Mouse (Mus musculus): ENCODE data around the gene Stt3b. TPM values are rescaled to one million over a fixed set of nuclear protein-coding genes. Genes with fewer than 3 reads are reported as not detected.

The Stt3b gene
- total RNA-seq, 2 experiments from 2014 or later: 54.8 to 75.4 TPM

DNA sequence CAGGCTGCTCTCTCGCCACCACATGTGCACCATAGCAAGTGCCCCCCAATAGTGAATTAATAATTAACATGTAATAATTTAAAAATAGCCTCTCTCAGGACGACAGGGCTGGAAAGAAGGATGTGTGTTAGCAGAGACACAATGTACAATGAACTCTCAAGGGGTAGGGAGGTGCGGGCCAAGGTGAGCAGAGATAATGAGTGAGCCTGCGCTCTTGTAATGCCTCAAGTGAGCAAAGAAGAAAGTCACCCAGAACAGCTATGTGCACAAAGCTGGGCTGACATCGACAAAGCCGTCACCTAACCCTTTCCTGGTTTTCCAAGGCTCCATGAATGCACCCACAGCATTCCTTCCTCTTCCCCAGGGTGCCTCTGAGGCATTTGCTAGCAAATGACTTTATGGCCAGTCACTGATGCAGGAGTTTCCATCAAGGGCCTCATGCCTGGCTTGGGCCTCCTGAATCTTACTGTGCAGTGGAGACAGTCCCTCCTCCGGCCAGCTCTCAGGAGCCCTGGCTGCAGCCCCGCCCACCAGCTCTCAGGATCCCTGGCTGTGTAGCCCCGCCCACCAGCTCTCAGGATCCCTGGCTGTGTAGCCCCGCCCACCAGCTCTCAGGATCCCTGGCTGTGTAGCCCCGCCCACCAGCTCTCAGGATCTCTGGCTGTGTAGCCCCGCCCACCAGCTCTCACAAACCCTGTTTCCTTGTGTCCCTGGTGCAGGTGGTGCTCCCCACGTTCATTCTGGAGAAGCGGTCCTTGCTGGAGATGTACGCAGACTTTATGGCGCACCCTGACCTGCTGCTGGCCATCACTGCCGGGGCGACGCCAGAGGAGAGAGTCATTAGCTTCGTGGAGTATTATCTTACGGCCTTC is 94.2 kb downstream of the Stt3b start:
- no peak for ATAC-seq (ENCODE audit: poor library complexity, severe bottlenecking)

DNA sequence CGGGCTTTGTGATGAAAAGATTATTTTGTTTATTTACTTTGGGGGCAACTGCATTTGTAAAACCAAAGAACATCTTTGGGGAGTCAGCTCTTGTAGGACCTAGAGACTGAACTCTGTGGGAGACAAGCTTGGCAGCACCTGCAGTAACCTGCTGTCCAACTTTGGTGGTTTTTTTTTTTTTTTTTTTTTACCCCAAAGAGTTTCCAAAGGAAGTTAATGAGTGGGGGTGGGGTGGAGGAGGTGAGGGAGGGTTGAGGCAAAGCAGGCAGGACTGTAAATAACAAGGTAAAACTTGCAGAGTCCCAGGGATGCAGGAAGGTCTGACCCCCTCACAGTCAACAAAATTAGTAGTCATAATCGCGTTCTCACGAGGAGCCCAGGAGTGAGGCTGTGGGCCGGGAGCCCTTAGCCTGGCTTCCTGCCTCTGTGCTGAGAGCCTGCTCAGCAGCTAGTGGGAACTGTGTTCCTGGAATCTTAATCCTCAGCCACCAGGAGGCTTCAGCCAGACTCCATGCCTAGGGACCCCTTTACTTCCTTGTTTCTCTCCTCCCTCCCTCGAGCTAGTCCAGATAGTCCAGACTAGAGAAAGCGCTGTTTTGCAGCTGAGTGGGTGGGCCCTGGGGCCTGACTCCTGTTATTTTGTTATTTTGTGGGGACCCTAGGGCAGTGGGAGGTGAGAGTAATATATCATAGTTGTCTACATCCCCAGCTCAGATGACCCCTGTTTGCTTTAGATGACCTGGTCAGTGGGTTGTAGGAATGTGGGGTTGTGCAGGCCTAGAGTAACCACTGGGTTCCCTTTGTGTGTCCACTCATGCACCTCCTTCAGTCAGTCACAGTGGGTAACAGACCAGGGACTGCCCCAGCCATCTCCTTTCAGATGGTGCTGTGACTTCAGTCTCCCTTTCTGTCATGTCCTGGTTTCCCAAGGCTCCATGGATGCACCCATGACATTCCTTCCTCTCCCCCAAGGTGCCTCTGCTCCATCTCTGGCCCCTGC is 95.3 kb downstream of the Stt3b start:
- no peak for ATAC-seq (ENCODE audit: poor library complexity, severe bottlenecking)

DNA sequence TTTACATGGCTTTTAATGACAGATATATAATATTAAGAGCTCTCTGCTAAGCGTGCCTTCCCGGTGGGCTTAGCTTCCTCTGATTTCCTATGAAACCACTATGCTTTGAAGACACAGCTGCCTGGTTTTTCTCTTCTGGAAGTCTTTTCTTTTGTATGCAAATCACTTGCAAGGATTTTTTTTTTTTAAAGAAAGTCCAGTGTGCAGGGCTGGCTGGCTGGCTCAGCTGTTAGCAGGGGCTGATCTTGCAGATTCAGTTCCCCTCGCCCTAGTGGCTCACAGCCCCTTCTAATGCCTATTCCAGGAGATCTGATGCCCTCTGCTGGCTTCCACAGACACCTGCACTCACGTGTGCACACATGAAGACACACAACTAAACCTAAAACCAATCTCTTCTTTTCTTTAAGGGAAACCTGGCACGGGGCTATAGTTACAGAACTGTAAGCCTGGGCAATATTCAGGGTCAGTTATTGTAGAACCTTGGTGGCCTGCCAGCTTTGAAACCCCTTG is 96.4 kb downstream of the Stt3b start:
- ATAC-seq (ENCODE audit: poor library complexity, severe bottlenecking): no peak

DNA sequence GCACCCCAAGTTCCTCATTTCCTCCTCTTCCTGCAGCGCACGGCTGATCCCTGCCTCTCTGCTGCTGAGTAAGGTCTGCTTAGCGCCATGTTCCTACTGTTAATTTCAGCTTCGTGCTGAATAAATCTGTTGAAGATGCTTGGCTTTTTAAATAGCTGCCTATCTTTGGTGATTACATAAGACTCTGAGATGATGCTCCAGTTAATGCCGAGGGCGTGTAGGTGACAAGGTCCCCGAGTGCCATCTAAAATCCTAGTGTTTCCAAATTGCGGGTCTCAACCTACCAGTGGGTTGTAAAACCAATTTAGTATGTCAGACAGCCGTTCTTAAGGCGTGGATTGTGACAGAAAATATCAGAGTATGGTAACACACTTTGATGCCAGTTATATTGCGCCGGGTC is 99.7 kb downstream of the Stt3b start:
- no peak for ATAC-seq (ENCODE audit: poor library complexity, severe bottlenecking)

DNA sequence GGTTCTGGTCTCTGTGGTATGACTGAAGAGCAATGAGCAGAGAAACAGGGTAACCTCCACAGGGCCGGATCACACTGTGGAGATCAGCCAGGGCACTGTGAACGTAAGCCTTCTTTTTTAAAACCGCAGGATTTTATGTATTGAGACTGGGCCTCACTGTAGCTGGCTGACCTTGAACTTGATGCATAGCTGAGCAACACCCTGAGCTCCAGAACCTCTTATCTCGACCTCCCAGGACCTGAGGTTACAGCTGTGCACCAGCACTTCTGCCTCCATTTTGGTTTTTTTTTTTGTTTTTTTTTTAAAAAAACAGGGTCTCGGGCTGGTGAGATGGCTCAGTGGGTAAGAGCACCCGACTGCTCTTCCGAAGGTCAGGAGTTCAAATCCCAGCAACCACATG is 100.5 kb downstream of the Stt3b start:
- no peak for ATAC-seq (ENCODE audit: poor library complexity, severe bottlenecking)

DNA sequence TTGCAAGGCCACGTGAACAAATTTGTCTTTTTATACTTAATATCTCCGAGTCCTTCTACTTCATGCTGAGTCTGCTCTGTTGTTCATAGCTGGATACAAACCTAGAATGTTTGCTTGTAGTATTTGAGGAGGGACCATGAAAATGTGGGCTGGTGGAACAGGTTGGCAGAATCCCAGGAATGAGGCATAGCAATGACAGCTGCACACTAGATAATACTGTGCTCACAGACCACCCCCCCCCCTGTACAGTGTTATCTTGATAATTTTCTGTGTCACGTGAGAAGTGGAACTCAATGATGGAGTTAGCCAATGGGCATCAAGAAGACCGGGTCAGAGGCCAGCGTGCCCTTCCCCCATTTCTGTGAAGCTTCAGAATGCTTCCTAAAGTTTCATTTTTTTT is 104.0 kb downstream of the Stt3b start:
- no peak for ATAC-seq (ENCODE audit: poor library complexity, severe bottlenecking)

DNA sequence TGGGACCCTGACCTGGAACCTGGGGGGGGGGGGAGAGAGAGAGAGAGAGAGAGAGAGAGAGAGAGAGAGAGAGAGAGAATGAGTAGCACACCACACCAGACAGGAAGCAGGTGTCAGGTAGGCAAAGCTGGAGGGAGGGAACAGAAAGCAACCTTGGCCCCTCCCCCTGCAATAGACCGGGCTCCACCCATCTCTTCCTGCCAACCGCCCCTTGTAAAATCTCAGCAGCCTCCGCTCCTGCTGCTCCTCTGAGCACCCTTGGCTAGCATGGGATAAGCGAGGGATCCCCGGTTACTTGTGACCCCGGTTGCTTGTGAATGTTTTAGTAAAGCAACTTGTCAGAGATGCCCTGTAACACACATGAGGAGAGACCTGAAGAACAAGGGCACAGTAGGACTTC is 104.7 kb downstream of the Stt3b start:
- ATAC-seq (ENCODE audit: poor library complexity, severe bottlenecking): 0 out of 2 replicates have a peak, but pooled peaks have one; percentile 53

DNA sequence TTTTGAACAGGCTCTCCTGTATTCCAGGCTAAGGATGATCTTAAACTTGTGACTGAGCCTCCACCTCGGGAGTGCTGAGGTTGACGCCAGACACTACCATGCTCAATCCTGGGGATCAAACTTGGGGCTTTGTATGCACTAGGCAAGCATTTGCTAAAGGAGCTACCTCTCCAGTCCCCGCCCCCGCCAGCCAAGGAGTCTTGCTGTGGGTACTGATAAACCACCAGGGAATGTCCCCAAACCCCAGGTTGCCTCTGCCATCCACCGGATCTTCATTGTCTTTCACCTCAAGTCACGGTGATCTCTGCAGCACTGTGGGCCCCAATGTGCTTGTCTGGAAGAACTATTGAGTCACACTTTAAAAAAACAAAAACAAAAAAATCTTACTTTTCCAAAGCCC is 107.1 kb downstream of the Stt3b start:
- no peak for ATAC-seq (ENCODE audit: poor library complexity, severe bottlenecking)

DNA sequence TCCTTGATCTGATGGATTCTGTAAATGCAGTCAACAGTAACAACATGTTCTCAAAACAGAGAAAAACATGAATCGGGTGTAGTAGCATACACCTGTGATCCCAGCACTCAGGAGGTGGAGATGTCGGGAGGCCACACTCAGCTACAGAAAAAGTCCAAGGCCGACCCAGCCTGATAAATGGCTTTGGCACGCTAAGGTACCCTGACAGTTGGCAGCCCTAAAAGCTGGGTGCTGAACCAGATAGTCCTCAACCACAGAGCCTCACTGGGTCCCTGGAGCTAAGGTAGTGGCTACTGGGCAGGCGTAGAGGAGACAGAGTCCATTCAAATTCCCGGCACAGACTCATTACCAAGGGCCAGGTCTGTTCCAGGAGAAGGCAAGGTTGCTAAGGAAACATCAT is 109.0 kb downstream of the Stt3b start:
- no peak for ATAC-seq (ENCODE audit: poor library complexity, severe bottlenecking)

DNA sequence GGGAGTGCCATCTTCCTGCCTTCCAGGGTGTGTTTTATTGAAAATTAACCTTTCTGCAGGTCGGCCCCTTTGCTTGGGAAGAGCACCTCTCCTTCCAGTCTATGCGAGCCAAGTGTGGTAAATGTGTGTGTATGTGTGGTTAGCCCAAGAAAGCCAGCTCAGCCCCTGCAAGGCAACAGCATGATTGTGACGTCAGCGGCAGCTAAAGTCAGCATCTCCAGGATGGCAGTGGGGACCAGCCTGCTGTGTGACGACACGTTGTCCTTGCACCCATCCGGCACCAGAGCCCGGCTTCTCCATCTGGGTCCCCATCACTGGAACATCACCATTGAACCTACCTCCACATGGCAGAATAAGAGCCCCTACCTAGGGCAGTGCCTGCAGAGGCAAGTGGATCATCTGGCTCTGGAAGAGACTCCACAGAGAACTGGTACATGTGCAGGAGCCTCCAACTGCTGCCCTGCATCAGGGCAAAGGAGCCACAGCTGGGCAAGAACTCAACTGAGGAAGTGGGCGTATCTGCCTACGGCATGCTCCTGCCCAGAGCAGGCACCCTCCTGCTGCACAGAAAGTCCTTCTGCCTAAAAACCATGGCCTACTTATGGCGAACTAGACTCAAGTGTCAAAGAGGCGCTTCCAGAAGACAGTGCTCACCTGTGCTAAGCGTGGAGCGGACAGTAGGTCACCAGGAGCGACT is 109.9 kb downstream of the Stt3b start:
- no peak for ATAC-seq (ENCODE audit: poor library complexity, severe bottlenecking)

DNA sequence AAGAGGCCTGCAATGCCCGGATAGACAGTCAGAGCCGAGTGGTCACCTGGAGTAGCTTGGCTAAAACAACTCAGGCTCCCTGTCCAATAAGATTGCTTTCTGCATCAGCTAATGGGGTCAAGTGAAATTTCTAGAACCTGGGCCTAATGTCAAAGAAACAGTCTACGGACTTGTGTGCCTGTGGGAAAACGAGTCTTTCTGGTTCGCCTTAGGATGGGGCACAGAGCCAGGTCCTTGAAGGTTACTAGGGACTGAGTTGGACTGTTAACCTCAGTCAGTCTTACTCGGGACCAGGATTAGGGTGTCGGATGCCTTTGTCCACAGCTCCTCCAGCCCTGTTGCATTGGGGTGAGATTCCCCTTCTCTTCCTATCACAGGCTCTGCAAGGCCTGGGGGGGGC is 113.1 kb downstream of the Stt3b start:
- ATAC-seq (ENCODE audit: poor library complexity, severe bottlenecking): no peak

DNA sequence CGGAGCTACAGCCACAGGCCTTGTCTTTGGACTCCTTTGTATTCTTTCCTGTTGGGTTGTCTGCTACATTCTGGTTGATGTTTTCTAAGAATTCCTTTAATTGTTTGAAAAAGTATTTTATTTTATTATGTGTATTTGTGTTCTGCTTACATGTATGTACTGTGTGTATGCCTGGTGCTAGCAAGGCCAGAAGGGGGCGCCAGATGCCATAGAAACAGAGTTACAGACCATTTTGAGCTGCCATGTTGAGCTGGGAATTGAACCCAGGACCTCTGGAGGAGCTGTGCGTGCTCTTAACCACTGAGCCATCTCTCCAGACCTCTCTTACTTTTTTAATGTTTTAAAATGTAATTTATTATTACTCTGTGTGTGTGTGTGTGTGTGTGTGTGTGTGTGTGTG is 117.3 kb downstream of the Stt3b start:
- ATAC-seq (ENCODE audit: poor library complexity, severe bottlenecking): no peak

Data from megakaryocyte, adult 5-6 weeks (primary cell).